Mouse (Mus musculus) heart, embryonic 11.5 days (tissue): ENCODE measurements around the gene Apmap. TPM values are rescaled to one million over a fixed set of nuclear protein-coding genes. Genes with fewer than 3 reads are reported as not detected.

ENCODE experiments used
- ATAC-seq: fragments of 200-750 bp; cut with Nextera tagmentation; replicated peaks from 2 replicates; pipeline ENCODE4 v1.8.0; 2017; ENCODE audit warnings: moderate library complexity; ENCODE audit not compliant: insufficient number of reproducible peaks, low FRiP score, low TSS enrichment
- H3K27ac ChIP-seq: fragments of 300-500 bp; sonication (generic); 2 replicates; pipeline ENCODE4 v1.5.1; 2014; ENCODE audit warnings: mild to moderate bottlenecking, low read depth, low read length
- H3K27me3 ChIP-seq: fragments of 300-500 bp; sonication (generic); 2 replicates; pipeline ENCODE4 v1.6.1; 2014; ENCODE audit warnings: mild to moderate bottlenecking, low read length, mixed read lengths; ENCODE audit not compliant: control insufficient read depth, insufficient read depth
- H3K36me3 ChIP-seq: fragments of 300-500 bp; sonication (generic); 2 replicates; pipeline ENCODE4 v1.6.1; 2014; ENCODE audit warnings: mild to moderate bottlenecking, low read length, moderate library complexity, mixed read lengths; ENCODE audit not compliant: control insufficient read depth, insufficient read depth
- H3K4me1 ChIP-seq: fragments of 300-500 bp; sonication (generic); 2 replicates; pipeline ENCODE4 v1.6.1; 2014; ENCODE audit warnings: low read length; ENCODE audit not compliant: control insufficient read depth, insufficient read depth
- H3K4me2 ChIP-seq: fragments of 300-500 bp; sonication (generic); 2 replicates; pipeline ENCODE4 v1.6.1; 2014; ENCODE audit warnings: mild to moderate bottlenecking, moderate library complexity
- H3K4me3 ChIP-seq: fragments of 300-500 bp; sonication (generic); 2 replicates; pipeline ENCODE4 v1.5.1; 2014; ENCODE audit warnings: low read depth, low read length
- H3K9ac ChIP-seq: fragments of 300-500 bp; sonication (generic); 2 replicates; pipeline ENCODE4 v1.6.1; 2014; ENCODE audit warnings: mild to moderate bottlenecking, low read depth, low read length, moderate library complexity
- H3K9me3 ChIP-seq: fragments of 300-500 bp; sonication (generic); replicated peaks from 2 replicates; pipeline ENCODE4 v1.6.1; 2016; ENCODE audit warnings: low read length; ENCODE audit not compliant: control insufficient read depth
- WGBS: fragments of 180-500 bp; shearing (Covaris S2); extraction: QIAGEN DNeasy Blood & Tissue Kit; methylation state at CpG from one replicate; pipeline ENCODE4 v1.1.7; 2014; ENCODE audit not compliant: insufficient replicate concordance; 5-methylcytosine and 5-hydroxymethylcytosine counted together
- polyA plus RNA-seq: library from polyadenylated mRNA; unstranded; fragments of >200 nt; fragmentation: Nextera tagmentation; extraction: Ambion mirVana; gene quantifications from 2 replicates; pipeline ENCODE4 v1.2.1, GENCODE M21; 2014

Gene Apmap
- polyA plus RNA-seq, 1 experiment from 2014 or later = 31.1 TPM

- no peaks in the 10 kb centered on the region for H3K27me3 ChIP-seq
- H3K4me3 ChIP-seq = no peak overlapping the region
- H3K4me2 ChIP-seq = no peak overlapping the region
- no peaks in the 10 kb centered on the region for H3K9me3 ChIP-seq
- no peak overlapping the region for H3K27ac ChIP-seq
- H3K36me3 ChIP-seq = no peaks in the 10 kb centered on the region
- peaks cover 2% of the 10 kb centered on the region; the same call in 1 of the 2 replicates for H3K4me1 ChIP-seq
- 87% methylated on average over 2 of the region's 2 CpGs for WGBS
- no peak overlapping the region for H3K9ac ChIP-seq
- ATAC-seq = no peak
Measured at GRCm38 (mm10) chr2:150602166-150602565, 6.2 kb downstream of the Apmap start.

DNA sequence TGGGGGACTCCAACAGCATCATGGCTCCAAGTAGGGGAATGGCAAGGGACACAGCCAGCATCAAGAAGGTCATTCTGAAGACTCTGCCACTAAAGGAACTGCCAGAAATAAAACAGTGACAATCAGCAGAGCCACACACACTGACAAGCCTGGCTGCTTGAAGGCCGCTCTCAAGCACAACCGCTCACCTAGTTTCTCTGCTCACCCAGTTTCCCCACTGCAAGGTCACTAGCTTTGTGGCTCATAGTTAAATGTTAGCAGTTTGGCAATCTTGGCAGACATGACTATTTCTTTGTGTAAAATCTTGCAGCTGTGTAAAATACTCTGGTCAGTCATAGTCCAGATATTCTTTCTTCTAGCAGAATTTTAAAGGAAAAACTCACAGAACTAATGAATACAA, 8.1 kb downstream of the Apmap start:
- no peak overlapping the region for H3K4me3 ChIP-seq

DNA sequence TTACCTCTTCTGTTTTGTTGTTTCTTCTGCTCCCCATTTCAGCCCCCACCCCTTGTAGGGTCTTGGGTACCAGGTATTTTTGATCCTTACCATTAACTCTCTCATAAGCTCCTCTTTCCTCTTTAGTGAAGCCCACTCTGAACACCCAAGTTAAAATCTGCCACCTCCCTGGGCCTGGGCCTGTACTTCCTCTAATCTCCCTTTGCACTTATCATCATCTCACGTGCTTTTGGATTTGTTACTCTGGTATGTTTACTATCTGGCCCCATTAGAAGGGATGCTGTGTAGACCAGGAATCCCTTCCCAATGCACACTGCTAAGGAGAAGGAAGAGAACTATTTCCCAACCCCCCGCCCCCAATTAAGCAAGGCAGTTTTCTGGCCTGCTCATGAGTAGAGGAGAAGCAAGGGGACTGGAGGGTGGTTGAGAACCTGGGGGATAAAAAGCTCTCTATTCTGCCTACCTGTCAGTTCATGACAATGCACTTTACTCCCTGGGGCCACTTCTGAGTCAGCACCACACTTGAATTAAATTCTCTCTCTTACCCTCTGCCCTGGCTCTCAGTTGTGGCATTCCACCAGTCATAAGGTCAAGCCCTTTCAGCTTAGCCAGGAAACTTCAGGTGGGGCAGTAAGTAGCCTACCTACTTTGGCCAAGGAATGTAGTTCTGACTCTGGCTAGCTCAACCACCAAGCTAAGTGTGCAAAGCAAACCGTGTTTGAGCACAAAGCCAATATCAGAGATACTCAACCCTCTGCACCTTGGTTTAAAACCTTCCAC, 12.8 kb downstream of the Apmap start:
- no peaks in the 10 kb centered on the region for H3K9me3 ChIP-seq
- H3K27me3 ChIP-seq = no peaks in the 10 kb centered on the region
- H3K4me3 ChIP-seq = no peak overlapping the region
- peaks cover 2% of the 10 kb centered on the region; the same call in 1 of the 2 replicates for H3K36me3 ChIP-seq
- ATAC-seq = no peak
- no peak overlapping the region for H3K4me2 ChIP-seq
- WGBS = 80% methylated on average over 3 of the region's 3 CpGs
- no peak overlapping the region for H3K27ac ChIP-seq
- H3K4me1 ChIP-seq = no peaks in the 10 kb centered on the region
- H3K9ac ChIP-seq = no peak overlapping the region

More for the DNA sequence above, 8.1 kb downstream of the Apmap start:
- Histone ChIP-seq H3K27ac (no peak overlapping the region), H3K4me2 (no peak overlapping the region), H3K36me3 (no peaks in the 10 kb centered on the region), H3K9ac (no peak overlapping the region), H3K4me1 (no peaks in the 10 kb centered on the region), H3K9me3 (no peaks in the 10 kb centered on the region), H3K27me3 (no peaks in the 10 kb centered on the region)
- no peak for ATAC-seq
- 67% methylated on average over 2 of the region's 2 CpGs for WGBS

DNA sequence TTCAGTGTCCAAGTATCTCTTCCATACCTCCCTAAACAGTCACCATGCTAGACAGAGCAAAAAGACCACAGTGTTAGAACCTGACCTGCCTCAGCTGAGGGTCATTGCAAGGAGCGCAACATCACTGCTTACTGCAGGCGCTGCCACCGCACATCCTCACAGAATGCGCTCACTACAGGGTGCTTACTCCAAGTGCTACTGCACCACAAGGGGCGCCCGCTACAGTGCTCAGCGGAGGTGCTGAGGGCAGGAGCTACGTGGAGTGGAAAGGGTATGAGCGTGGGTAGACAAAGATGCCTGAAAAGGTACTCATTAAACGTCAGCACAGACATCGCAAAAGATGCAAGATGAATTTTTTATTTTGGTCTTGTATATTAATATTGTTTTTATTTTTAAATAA, 19.3 kb downstream of the Apmap start:
- no peak for ATAC-seq
- Histone ChIP-seq H3K36me3 (peaks cover 13% of the 10 kb centered on the region), H3K9me3 (no peaks in the 10 kb centered on the region), H3K27me3 (no peaks in the 10 kb centered on the region), H3K27ac (no peak overlapping the region), H3K4me1 (no peaks in the 10 kb centered on the region), H3K4me3 (no peak overlapping the region), H3K9ac (no peak overlapping the region), H3K4me2 (no peak overlapping the region)
- 79% methylated on average over 11 of the region's 11 CpGs for WGBS

- 69% methylated on average over 1 of the region's 1 CpGs for WGBS
- Histone ChIP-seq H3K4me3 (no peak overlapping the region), H3K27me3 (no peaks in the 10 kb centered on the region), H3K36me3 (no peaks in the 10 kb centered on the region), H3K27ac (no peak overlapping the region), H3K4me1 (no peaks in the 10 kb centered on the region), H3K9me3 (no peaks in the 10 kb centered on the region), H3K9ac (no peak overlapping the region), H3K4me2 (no peak overlapping the region)
- no peak for ATAC-seq
Measured at GRCm38 (mm10) chr2:150579628-150580027, 28.7 kb downstream of the Apmap start.

DNA sequence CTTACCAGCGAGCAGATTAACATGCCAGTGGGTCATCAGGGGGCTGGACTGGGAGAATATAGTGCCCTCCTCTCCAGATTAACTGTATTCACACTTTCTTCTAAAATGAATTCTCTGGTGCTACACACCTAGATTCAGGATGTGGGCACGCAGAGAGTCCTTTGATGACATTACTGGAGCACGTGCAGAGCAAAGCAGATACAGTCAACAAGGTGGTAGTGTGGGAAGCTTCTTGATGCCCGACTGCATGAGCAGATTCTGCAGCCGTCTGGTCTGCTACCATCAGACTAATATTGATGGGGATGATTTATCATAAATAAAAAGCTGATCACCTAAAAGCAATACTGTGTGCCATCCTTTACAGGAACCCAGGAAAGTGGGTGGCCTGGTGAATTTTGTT, 29.8 kb downstream of the Apmap start:
- no peak for ATAC-seq
- no peak overlapping the region for H3K27ac ChIP-seq
- WGBS = 75% methylated on average over 5 of the region's 5 CpGs

GRCm38 (mm10) chr2:150576256-150576655, 32.1 kb downstream of the Apmap start:
- H3K27ac ChIP-seq = no peak overlapping the region
- no peak overlapping the region for H3K4me2 ChIP-seq
- no peak overlapping the region for H3K4me3 ChIP-seq
- H3K9me3 ChIP-seq = no peaks in the 10 kb centered on the region
- ATAC-seq = no peak
- 80% methylated on average over 1 of the region's 1 CpGs for WGBS
- no peaks in the 10 kb centered on the region for H3K36me3 ChIP-seq
- no peaks in the 10 kb centered on the region for H3K27me3 ChIP-seq
- no peaks in the 10 kb centered on the region for H3K4me1 ChIP-seq
- H3K9ac ChIP-seq = no peak overlapping the region

More for the DNA sequence above, 29.8 kb downstream of the Apmap start:
- no peaks in the 10 kb centered on the region for H3K9me3 ChIP-seq
- H3K4me2 ChIP-seq = no peak overlapping the region
- H3K9ac ChIP-seq = no peak overlapping the region
- no peak overlapping the region for H3K4me3 ChIP-seq
- H3K27me3 ChIP-seq = no peaks in the 10 kb centered on the region
- H3K4me1 ChIP-seq = no peaks in the 10 kb centered on the region
- no peaks in the 10 kb centered on the region for H3K36me3 ChIP-seq

- Histone ChIP-seq H3K27ac (no peak overlapping the region), H3K36me3 (no peaks in the 10 kb centered on the region), H3K4me2 (no peak overlapping the region), H3K27me3 (no peaks in the 10 kb centered on the region), H3K4me1 (no peaks in the 10 kb centered on the region), H3K4me3 (no peak overlapping the region), H3K9me3 (no peaks in the 10 kb centered on the region), H3K9ac (no peak overlapping the region)
- 80% methylated on average over 3 of the region's 3 CpGs for WGBS
- no peak for ATAC-seq
Measured at GRCm38 (mm10) chr2:150572463-150572862, 35.9 kb downstream of the Apmap start.

DNA sequence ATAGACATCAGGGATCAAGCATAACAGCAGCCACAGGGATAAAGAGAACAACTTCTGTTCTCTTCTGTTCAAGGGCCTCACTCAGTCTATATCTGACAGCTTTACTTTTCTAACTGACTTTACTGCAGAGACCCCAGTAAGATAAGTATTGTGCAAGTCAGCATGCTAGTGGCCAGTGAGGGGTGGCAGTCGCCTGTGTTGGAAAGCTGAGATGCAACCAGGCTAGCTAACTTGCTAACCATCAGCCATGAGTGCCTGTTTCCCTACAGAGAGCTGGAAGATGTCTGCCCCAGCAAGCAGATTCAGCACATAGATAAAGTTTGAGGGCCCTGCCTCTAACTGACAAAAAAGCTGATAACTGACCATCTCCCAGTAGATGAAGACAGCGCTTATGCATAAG, 37.6 kb downstream of the Apmap start:
- 79% methylated on average over 2 of the region's 2 CpGs for WGBS
- Histone ChIP-seq H3K4me3 (no peak overlapping the region), H3K9ac (no peak overlapping the region), H3K4me2 (no peak overlapping the region), H3K36me3 (no peaks in the 10 kb centered on the region), H3K9me3 (no peaks in the 10 kb centered on the region), H3K27me3 (no peaks in the 10 kb centered on the region), H3K4me1 (no peaks in the 10 kb centered on the region), H3K27ac (no peak overlapping the region)
- ATAC-seq = no peak
